Mouse (Mus musculus): ENCODE results near the gene Slc4a4. TPM values are rescaled to one million over a fixed set of nuclear protein-coding genes. Genes with fewer than 3 reads are reported as not detected.
"Not testable (repeated sequence)": the region's sequence is repeated elsewhere in the genome, so short reads cannot be mapped to it uniquely, and the experiment has no call there.

The Slc4a4 gene
- polyA plus RNA-seq, 1 experiment: not detected

DNA sequence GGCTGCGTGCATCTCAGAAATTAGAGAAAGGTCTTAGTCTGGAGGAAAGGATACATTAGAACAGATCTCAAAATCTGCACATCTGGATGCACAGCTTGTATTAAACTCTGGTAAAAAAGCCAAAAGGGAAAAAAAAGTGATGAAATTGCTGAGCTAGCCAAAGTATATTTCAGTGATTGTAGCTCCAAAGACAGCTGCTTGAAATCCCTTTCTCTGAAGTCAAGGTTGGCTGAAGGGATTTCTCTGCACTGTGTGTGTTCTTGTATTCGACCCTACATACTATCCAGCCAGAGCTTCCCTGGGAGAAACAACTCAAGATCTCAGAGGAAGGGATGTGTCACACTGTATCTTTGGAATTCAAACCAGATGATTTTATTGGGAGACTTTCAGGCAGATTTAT, 223.2 kb downstream of the Slc4a4 start:
- H3K4me1 ChIP-seq (ENCODE audit: control insufficient read depth): no peaks in the 10 kb centered on the region
- no peaks in the 10 kb centered on the region for H3K27me3 ChIP-seq (ENCODE audit: control insufficient read depth)
- no peaks in the 10 kb centered on the region for H3K36me3 ChIP-seq (ENCODE audit: control insufficient read depth)
- 0 out of 2 replicates have a peak, but pooled peaks cover 2% of the 10 kb centered on the region for H3K9me3 ChIP-seq (ENCODE audit: control insufficient read depth, low read length)
- no peak overlapping the region for H3K4me3 ChIP-seq (replicated peaks)
- TF ChIP-seq GATA1 (IDR thresholded peaks at IDR 0.05; ENCODE audit: low read length) (no peak), TAL1 (IDR thresholded peaks at IDR 0.05; ENCODE audit: low read length) (no peak)

DNA sequence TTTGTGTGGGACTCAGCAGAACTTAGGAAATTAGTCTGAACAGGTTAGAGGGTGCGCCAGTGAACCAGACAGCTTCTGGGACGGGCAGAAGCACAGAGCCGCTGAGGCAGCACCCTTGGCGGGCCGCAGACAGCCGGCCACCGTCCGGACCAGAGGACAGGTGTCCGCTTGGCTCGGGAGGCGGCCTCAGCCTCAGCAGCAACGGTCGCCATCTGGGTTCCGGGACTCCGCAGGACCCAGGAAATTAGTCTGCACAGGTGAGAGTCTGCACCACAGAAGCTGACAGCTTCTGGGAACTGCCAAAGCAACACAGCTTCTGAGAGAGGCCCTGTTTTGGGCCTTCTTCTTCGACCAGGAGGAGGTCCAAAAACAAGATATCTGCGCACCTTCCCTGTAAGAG, 225.4 kb downstream of the Slc4a4 start:
- not testable (repeated sequence) for H3K27me3 ChIP-seq (ENCODE audit: control insufficient read depth); H3K36me3 ChIP-seq (ENCODE audit: control insufficient read depth); H3K4me1 ChIP-seq (ENCODE audit: control insufficient read depth); H3K4me3 ChIP-seq (replicated peaks); H3K9me3 ChIP-seq (ENCODE audit: control insufficient read depth, low read length)

DNA sequence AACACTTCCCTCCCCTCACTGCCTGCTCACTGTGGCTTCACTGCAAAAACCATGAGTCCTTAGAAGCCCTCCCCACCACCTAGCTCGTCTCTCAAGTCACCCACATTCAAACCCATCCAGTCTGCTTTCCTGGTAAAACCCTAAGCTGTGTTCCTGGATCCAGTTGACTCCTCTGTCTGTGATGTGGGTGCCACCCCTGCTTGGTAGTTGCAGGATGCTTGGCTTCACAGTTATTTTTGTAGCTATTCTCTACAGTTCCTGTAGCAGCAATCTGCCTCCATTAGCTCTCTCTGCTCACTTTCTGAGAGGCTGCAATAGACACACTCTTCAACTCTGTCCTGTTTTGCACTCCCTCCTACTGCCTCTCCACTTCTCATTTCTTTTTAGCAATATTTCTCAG, 234.3 kb downstream of the Slc4a4 start:
- H3K4me3 ChIP-seq (replicated peaks): no peak overlapping the region
- H3K9me3 ChIP-seq (ENCODE audit: control insufficient read depth, low read length): no peaks in the 10 kb centered on the region; the same call in 1 of the 2 replicates
- H3K4me1 ChIP-seq (ENCODE audit: control insufficient read depth): no peaks in the 10 kb centered on the region
- TF ChIP-seq TAL1 (IDR thresholded peaks at IDR 0.05; ENCODE audit: low read length) (no peak), GATA1 (IDR thresholded peaks at IDR 0.05; ENCODE audit: low read length) (no peak)
- H3K36me3 ChIP-seq (ENCODE audit: control insufficient read depth): no peaks in the 10 kb centered on the region
- no peaks in the 10 kb centered on the region for H3K27me3 ChIP-seq (ENCODE audit: control insufficient read depth)

- no peaks in the 10 kb centered on the region for H3K4me1 ChIP-seq (ENCODE audit: control insufficient read depth)
- no peaks in the 10 kb centered on the region for H3K36me3 ChIP-seq (ENCODE audit: control insufficient read depth)
- no peaks in the 10 kb centered on the region for H3K27me3 ChIP-seq (ENCODE audit: control insufficient read depth)
- H3K9me3 ChIP-seq (ENCODE audit: control insufficient read depth, low read length): no peaks in the 10 kb centered on the region; the same call in 1 of the 2 replicates
- no peak overlapping the region for H3K4me3 ChIP-seq (replicated peaks)
- TF ChIP-seq GATA1 (IDR thresholded peaks at IDR 0.05; ENCODE audit: low read length) (no peak), TAL1 (IDR thresholded peaks at IDR 0.05; ENCODE audit: low read length) (no peak)
These were observed 236.8 kb downstream of the Slc4a4 start for GRCm38 (mm10) chr5:89123270-89123903.

DNA sequence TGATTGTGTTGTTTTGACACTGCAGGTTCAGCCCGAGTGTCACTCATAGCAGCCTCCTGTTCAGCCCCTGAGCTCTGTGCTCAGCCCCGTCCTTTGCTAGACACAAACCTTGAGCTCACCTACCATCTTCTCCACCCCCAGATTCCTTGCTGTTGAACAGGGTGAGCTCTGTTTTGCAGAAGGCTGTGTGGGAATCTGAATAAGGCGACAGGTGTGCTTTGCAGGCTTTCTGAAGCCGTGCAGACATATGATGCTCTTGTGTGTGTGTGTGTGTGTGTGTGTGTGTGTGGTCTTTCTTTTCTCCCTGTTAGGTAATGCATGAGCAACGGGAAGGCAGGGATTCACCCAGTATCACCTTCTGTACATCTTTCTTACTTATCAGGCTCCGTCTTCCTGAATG, 241.6 kb downstream of the Slc4a4 start:
- Histone ChIP-seq H3K4me1 (ENCODE audit: control insufficient read depth) (no peaks in the 10 kb centered on the region), H3K27me3 (ENCODE audit: control insufficient read depth) (no peaks in the 10 kb centered on the region), H3K36me3 (ENCODE audit: control insufficient read depth) (no peaks in the 10 kb centered on the region), H3K4me3 (replicated peaks) (no peak overlapping the region), H3K9me3 (ENCODE audit: control insufficient read depth, low read length) (no peaks in the 10 kb centered on the region)
- no peak for TF ChIP-seq TAL1 (IDR thresholded peaks at IDR 0.05; ENCODE audit: low read length)
- no peak for TF ChIP-seq GATA1 (IDR thresholded peaks at IDR 0.05; ENCODE audit: low read length)

- no peaks in the 10 kb centered on the region for H3K4me1 ChIP-seq (ENCODE audit: control insufficient read depth)
- H3K27me3 ChIP-seq (ENCODE audit: control insufficient read depth): no peaks in the 10 kb centered on the region
- TF ChIP-seq GATA1 (IDR thresholded peaks at IDR 0.05; ENCODE audit: low read length) (no peak), TAL1 (IDR thresholded peaks at IDR 0.05; ENCODE audit: low read length) (no peak)
- peaks cover 2% of the 10 kb centered on the region; the same call in 1 of the 2 replicates for H3K9me3 ChIP-seq (ENCODE audit: control insufficient read depth, low read length)
- no peaks in the 10 kb centered on the region for H3K36me3 ChIP-seq (ENCODE audit: control insufficient read depth)
- no peak overlapping the region for H3K4me3 ChIP-seq (replicated peaks)
These were observed 249.2 kb downstream of the Slc4a4 start for GRCm38 (mm10) chr5:89135776-89136175.

- H3K27me3 ChIP-seq (ENCODE audit: control insufficient read depth): no peaks in the 10 kb centered on the region
- no peak overlapping the region for H3K4me3 ChIP-seq (replicated peaks)
- H3K9me3 ChIP-seq (ENCODE audit: control insufficient read depth, low read length): peaks cover 2% of the 10 kb centered on the region; the same call in 1 of the 2 replicates
- TF ChIP-seq GATA1 (IDR thresholded peaks at IDR 0.05; ENCODE audit: low read length) (no peak), TAL1 (IDR thresholded peaks at IDR 0.05; ENCODE audit: low read length) (no peak)
- H3K36me3 ChIP-seq (ENCODE audit: control insufficient read depth): no peaks in the 10 kb centered on the region
- H3K4me1 ChIP-seq (ENCODE audit: control insufficient read depth): no peaks in the 10 kb centered on the region
These were observed 253.5 kb downstream of the Slc4a4 start for GRCm38 (mm10) chr5:89140070-89140469.

GRCm38 (mm10) chr5:89141761-89142160, 255.1 kb downstream of the Slc4a4 start:
- H3K9me3 ChIP-seq (ENCODE audit: control insufficient read depth, low read length): 0 out of 2 replicates have a peak, but pooled peaks cover 2% of the 10 kb centered on the region
- no peak for TF ChIP-seq TAL1 (IDR thresholded peaks at IDR 0.05; ENCODE audit: low read length)
- no peak for TF ChIP-seq GATA1 (IDR thresholded peaks at IDR 0.05; ENCODE audit: low read length)
- H3K4me1 ChIP-seq (ENCODE audit: control insufficient read depth): no peaks in the 10 kb centered on the region
- no peak overlapping the region for H3K4me3 ChIP-seq (replicated peaks)
- no peaks in the 10 kb centered on the region for H3K27me3 ChIP-seq (ENCODE audit: control insufficient read depth)
- H3K36me3 ChIP-seq (ENCODE audit: control insufficient read depth): no peaks in the 10 kb centered on the region

DNA sequence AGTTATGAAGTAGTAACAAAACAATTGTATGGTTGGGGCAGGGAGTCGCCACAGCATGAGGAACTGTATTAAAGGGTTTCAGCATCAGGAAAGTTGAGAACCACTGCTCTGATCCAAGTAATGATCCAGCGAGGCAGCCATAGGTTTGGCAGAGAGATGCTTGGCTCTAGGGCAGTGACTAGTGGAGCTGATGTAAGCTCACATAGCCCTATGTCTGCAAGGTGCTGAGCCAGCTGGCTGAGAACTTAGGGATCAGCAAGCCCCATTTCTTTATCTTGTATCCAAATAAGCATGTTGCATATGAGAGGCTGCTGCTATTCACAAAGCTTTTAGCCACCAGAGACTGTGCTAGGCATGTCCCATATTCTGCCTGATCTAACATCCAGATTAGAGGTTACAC, 259.7 kb downstream of the Slc4a4 start:
- Histone ChIP-seq H3K27me3 (ENCODE audit: control insufficient read depth) (no peaks in the 10 kb centered on the region), H3K4me1 (ENCODE audit: control insufficient read depth) (no peaks in the 10 kb centered on the region), H3K9me3 (ENCODE audit: control insufficient read depth, low read length) (no peaks in the 10 kb centered on the region), H3K4me3 (replicated peaks) (no peak overlapping the region), H3K36me3 (ENCODE audit: control insufficient read depth) (no peaks in the 10 kb centered on the region)
- TF ChIP-seq GATA1 (IDR thresholded peaks at IDR 0.05; ENCODE audit: low read length): no peak
- TF ChIP-seq TAL1 (IDR thresholded peaks at IDR 0.05; ENCODE audit: low read length): no peak

DNA sequence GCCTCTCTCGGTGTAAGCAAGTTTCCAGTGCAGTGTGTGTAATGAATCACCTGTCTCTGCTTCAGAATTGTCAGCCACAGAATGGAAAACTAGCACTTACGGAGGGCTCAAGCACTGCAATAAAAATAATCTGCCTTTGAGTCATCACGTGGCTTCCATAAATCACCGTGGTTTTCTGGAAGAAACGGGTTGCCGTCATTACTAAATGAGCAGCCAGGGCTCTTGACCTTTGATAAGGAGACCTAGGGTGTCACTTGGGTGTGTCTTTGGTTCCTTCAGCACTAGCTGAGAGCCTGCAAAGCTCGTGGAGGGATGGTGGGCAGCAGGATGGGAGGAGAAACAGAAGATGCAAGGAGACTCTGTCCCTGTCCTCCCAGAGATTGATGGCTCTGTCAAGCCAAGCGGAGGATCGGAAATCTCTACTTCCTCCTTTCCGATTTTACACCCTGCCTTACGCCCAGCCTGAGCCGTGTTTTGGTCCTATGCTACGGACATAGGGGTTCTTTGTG, 260.7 kb downstream of the Slc4a4 start:
- Histone ChIP-seq H3K4me3 (replicated peaks) (no peak overlapping the region), H3K9me3 (ENCODE audit: control insufficient read depth, low read length) (no peaks in the 10 kb centered on the region), H3K27me3 (ENCODE audit: control insufficient read depth) (no peaks in the 10 kb centered on the region), H3K4me1 (ENCODE audit: control insufficient read depth) (no peaks in the 10 kb centered on the region), H3K36me3 (ENCODE audit: control insufficient read depth) (no peaks in the 10 kb centered on the region)
- no peak for TF ChIP-seq GATA1 (IDR thresholded peaks at IDR 0.05; ENCODE audit: low read length)
